Mouse (Mus musculus) layer of hippocampus, postnatal 14 days (tissue): ENCODE data around the gene Bbox1. TPM values are rescaled to one million over a fixed set of nuclear protein-coding genes. Genes with fewer than 3 reads are reported as not detected.

Experiments
- DNase-seq, 2 experiments: peaks; one replicate each; pipeline ENCODE4 v3.0.0; 2021 to 2022; ENCODE audit warnings: low spot score in 2 of 2, mixed read lengths in 1 of 2
- long read RNA-seq, 2 experiments: library from polyadenylated mRNA; stranded (forward); transcript quantifications; one replicate each; pipeline ENCODE4 v2.0.0; 2021
- total RNA-seq, 2 experiments: library from RNA; stranded (reverse); gene quantifications; 2 replicates each; pipeline ENCODE4 v1.2.3; 2021

Gene Bbox1
- total RNA-seq = 1 to 10 TPM; 1.1 to 1.3 TPM
- long read RNA-seq, experiment 1, partial matches to known transcripts = 0 of 2 reads
- long read RNA-seq, experiment 1, other reads (novel, unspliced or antisense) = 2 of 2 reads
- long read RNA-seq, experiment 2, partial matches to known transcripts = 0 of 4 reads
- long read RNA-seq, experiment 2, other reads (novel, unspliced or antisense) = 4 of 4 reads

DNA sequence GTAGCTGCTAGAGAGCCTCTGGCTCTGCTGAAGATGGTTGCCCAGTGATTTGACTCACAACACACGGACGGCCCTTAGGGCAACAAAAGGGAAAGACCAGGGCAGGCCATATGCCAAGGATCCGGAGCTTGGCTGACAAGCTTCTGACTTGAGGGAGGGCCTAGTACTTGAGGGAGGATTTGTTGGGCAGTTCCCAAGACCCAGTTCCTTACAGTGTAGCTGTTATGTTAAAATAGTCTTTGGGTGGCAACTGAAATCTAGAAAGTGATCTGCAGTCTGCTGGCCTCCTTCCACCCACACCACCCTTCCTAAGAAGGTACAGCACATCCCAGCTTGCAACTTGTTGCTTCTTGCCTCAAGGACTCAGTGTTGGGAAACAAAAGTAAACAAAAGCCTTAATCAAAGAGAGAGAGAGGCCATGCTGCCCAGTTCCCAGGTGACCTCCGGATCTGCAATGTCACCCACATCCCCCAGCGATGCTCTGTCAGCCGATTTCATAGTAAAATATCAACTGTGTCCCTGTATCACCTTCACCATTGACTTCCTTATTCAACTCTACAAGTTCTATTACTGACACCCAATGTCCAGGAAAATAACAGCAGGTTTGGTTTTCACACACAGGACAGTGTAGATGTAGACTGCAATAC, at the start of gene Bbox1:
TSS of gene Bbox1 (minus strand) at position 52 of the 647 bp plus-strand sequence.
- no peak for DNase-seq

DNA sequence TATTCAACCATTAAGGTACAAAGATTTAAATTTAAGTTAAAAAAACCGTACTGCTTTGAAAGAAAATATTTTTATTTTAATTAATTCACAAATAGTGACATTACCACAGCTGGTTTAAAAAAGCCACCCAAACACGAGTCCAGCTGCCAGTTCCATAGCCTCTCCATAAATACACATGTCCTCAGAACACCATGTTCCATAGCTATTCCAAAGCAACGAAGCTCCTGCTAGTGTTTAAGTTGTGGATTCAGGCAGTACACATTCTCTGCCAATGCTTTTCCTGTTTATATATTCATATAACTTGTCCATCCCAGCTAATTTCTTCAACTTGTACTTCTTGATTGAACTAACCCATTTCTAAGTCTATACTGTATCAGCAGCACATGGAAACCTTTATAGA, 49.5 kb upstream of the Bbox1 start:
- no peak for DNase-seq

DNA sequence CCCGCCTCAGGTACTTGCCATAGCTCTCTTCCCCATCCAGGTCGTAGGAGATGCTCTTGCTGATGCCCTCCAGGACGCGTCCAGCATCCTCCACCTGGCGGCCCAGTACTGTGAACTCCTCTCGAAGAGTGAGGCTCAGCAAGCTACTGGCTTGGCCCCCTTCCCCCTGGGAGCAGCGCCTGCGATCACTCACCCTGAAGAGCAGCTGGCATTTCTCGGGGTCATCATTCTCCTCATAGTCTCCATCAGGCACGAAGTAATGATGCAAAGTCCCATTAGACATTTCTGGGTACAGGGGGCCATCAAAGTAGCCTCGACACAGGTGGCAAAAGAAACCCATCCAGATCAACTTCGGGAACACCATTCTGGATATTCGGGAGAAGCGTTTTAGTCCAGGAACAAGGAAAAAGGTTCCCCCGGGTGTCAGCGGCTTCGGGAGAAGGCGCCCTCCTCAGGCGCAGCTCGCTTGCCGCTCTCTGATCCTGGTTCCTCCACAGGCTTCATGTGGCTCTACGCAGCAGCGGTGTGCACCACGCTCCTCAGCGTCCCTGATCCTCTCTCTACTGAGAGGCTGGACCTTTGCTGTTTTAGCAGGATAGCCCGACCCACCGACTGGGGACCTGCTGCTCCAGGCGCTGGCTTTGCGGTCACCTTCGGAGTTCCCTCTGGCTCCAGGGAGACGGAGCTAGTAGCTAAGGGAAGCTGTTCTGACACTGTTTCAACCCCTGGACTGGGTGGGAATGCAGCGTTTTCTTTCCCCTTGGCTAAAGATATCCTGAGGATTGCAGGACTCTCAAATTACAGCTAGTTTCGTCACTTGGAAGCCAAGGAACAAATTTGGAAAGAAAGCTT, 48.3 kb upstream of the Bbox1 start, which contains the start of gene Fibin:
TSS of gene Fibin (minus strand) at position 752 of the 852 bp plus-strand sequence.
- DNase-seq = peak; percentile 26 to 41

DNA sequence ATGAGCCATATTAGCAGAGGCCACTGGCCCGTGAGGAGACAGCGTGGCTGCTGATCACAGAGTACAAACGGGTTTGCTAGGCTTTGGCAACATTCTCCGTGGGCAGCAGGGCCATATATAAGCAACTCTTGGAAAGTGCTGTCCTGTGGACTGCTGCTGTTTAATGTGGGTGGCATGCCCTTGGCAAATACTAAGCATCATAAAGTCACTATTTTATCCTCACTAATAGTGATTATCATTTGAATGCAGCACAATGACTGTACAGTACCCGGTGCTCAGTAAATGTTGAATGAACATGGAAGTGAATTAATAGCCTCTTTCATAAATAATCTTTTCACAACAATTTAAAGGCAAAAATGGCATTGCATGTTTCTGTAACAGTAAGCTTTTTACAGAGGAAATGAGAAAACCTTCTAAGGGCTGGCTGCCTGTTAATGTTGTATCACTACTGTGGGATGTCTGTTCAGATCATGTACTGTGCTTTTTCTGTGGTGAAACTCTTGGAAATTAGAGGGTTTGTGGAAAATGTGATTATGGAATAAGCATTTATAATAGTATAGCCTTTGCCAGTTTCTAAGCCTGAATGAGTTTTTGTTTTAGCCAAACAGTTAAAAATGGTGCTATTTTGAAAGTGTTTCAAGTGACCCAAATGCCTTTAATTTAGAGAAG, 39.1 kb upstream of the Bbox1 start:
- DNase-seq = no peak

DNA sequence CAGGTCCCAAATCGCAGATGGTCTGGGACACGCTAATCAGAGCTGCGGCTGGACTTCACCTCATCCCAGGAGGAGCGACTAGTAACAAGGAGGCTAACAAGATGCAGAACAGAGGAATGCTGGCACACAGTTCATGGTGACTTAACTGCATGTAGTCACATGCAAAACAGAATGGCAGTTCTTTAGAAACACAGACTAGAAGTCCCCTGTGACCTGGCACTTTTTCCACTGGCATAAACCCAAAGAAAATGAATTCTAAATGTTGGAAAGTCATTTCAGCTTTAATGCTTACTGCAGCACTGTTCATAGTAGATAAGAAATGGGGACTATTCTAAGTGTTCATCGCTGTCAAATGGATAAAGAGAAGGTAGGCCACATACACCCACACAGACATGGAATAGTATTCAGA, 37.5 kb upstream of the Bbox1 start:
- DNase-seq = no peak

DNA sequence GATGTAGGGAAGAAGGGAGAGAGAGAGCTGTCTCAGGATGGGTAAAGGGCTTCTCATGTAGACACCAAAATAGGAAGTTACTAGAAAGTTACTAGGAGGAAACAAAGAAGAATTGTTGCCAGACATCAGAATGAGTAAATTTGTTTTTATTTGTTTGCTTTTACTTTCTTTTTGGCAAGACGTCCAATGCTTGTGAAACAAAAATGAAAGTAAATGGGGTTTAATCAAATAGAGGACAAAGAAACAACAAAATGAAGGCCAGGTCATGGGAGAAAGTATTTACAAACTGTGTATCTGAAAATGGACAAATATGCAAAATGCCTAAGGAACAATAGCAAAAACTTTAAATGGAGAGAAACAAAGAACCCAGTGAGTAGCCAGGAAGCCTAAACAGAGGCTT, 37.0 kb upstream of the Bbox1 start:
- no peak for DNase-seq

DNA sequence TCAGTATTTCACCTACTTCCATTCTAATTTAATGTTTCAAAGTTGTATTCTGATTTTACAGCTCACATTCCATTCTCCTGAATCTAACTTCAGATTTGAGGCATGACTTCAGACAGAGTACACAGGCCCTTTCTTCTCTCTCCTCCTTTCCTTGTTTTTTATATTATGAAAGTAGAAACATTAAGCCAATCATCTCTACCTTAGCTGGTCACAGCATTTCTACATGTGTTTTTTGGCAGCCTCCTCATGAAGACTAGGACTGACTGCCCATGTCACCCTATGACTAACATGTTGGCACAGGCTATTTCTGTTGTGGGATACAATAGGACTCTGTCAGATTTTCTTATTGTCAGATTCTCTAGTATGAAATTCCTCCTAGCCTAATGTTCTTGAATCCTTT, 14.6 kb upstream of the Bbox1 start:
- DNase-seq = no peak

DNA sequence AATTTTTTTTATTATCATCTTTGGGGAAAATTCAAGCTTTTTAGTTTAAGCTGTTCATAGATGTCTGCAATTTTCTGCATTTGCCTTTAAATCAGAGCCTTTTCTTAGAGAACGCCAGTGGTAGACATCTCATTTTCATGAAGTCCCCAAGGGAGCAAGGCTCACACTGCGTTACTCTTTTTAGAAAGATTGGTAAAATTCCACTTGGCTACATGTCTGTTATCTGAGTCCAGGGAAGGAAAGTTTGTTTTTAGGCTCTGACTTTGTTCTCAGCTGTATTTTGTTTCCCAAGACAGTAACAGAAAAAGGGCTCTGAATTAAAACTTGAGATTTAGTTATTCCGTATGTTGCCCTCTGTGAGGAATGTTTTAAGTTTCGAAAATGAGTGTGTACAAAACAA, 5.6 kb upstream of the Bbox1 start:
- no peak for DNase-seq

DNA sequence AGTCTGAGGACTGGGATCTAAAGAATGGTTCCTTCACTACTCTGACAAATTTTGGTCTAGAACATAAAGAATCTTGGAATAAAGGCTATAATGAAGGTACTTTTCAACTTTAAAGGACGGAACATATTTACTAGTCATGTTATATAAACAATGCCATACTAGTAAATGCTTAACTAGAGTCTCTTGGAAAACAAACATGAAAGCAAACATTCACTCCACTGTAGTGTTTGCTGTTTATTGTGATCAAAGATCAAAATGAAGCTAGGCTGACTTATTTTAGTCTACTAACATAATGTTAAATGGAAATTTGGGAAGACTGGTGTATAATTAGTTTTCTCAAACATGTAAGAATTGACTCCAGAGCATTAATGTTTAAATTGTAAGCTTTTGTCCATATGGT, 4.9 kb upstream of the Bbox1 start:
- DNase-seq = no peak

DNA sequence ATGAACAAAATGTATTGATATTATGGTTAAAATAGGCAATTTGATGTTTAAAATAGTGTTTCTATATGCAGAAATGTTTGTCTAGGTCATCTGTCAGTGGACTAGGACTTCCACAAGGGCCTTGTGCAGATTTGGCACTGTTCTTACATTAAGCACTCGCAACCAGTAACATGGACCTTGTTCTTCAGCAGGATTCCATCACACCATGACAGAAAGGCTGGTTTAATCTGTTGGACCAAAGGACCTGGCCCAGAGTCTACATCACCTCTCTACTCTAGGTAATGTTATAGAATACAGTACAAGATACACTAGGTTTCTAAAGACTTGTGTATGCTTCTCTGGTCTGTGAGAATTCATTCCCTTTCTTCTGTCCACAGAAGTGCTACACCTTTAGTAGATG, 4.4 kb upstream of the Bbox1 start:
- no peak for DNase-seq

DNA sequence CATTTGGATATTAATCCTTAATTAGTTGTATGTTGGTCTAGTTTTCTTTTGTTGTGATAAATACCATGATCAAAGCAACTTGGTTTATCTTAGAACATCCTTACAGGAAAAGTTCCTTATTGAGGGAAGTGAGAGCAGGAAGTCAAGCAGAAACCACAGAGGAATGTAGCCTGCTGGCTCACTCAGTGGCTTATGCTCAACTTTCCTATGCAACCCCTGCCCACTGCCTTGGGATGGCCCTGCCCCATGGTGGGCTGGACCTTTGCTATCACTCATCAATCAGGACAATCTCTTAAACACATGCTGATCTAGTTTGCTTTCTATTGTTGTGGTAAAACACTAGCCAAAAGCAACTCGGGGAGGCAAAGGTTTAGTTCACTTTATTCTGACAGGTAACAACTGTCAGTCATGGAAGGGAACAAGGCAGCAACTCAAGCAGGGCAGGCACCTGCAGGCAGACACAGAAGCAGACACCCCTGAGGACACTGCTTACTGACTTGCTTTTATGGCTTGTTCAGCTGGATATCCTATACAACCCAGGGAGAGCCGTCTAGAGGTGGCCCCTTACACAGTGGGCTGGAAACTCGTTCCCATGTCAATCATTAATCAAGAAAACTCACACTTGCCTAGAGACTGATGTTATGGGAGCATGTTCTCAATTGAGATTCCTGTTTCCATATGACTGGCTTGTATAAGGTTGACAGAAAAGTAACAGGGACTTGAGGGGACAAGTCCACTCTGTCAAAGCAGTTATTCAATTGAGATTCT, 1.9 kb upstream of the Bbox1 start:
- DNase-seq = no peak

DNA sequence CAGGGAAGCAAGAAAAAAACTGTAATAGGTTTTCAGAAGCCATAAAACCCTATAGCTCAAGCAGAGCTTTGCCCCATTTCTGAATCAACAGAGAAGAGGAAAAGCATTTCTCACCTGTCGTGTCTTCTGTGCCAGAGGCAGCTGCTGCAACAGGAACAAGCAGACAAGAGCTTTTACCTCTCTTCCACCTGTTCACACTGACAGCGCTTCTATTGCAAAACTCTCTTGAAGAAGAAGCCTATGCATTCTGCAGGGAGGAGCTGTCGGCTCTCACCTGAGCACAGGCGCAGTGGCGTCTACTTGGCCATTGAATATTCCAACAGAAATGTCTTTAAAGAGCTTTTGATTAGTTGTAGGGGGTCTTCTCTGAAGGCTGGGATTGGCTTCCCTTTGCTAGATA, 286 bp downstream of the Bbox1 start:
- DNase-seq = no peak

DNA sequence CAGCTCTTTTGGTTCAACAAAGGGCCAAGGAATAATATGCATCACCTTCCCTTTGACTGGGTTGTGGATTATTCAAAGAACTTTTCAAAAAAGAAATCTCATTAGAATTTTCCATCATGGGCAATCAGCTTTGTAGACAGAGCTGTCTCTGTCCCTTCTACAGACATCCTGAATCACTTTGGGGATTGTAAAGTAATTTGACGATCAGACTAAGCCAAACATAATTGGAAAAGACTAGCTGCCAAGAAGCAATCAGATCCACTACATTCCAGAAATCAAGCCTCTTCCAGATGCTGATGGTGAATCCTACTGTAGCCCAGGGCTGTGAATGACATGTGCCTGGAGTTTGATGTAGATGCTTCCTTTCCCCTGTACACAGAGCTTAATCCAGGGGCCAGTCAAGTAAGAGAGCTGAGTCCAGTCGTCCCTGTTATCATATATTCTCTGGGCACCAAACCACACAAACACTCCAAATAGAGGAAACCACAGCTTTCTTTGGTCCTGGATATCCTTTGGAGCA, 995 bp downstream of the Bbox1 start:
- DNase-seq = no peak

DNA sequence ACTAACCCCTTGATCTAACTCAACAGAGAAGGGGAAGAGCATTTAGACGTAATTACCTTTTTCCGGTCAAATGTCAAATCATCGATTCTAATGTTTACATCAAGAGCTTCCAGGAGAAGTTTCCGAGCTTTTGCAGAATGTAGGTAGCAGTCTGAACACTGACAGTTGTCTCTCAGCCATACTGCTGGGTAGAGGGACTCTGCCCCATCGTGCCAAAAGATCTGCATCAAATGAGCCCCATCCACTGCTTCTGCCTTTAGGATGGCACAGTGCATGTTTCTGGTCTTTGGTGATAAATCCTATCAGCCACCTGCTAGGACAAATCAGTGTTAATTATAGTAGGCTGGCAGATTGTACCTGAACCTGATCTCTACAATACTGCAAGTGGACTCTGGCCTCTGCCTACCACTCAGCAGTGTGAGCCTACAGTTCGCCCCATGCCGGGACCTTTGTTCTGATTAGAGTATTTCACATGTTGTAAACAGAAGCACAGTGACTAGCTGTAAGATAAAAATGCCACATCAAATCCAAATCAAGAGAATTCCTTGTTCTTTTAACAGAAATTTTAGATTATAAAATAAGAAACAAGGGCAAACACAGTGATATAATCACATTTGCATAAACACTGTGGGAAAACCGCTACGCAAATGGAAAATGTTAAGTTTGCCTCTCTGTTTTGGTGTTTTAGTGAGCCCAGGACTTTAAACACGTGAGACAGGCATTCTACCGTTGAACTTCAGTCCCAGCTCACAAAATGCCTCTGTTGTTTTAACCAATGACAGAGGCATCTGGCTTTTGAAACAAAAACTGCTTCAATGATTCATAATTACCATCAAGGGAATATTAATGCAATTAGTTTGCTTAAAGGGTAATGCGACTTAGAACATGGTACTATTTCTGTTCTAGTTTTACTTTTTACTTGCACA, 8.7 kb downstream of the Bbox1 start:
- DNase-seq = no peak

DNA sequence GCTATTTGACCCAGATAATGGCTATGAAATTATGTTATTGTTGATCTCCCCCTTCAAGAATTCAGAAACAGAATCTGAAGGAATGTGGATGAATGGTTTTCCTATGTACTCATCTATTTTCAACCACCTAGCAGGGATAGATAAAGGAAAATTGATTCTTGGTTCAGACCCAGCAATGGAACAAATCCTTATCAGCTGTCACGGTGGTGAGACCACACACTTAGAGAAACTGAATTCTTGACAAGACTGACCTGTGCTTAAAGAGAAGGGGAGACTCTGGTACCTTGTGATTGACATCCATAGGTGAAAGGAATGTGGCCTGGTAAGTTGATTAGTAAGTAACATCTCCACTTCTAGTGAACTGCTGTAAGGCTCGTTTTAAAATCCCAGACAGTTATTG, 12.1 kb downstream of the Bbox1 start:
- DNase-seq = no peak

DNA sequence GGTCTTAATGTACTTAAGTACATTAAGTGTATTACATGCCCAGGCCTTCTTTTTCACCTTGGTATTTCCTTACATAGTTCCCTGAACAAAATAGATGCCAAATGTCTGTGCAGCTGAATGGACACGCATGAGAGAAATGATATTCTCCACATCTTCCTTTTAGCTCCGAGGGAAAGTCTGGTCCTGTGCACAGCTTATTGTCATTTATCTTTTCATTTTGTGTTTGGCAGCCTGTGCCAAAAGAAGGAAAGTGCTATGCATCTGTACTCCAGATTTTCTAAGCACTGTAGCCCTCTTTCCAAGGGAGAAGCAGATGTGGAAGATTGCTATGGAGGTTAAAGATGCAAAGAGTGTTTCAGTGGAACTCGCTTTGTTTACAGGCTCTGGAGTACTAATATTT, 13.0 kb downstream of the Bbox1 start:
- DNase-seq = no peak

DNA sequence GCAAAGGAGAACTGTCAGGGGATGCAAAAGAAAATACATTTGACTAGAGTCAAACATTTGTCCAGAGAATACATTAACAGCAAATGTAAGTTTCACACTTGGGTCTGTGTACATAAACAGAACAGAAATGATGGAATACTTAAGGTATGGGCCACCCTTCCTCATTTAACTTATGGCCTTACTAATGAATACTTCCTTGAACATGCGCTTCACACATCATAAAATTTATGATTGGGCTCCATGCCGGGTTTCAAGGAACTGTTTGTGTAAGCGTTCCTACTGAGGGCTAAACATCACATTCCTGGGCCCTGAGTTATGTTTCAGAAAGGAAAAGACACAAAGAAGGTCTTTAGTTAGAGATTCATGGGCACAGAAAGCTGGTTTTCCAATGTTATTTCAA, 19.4 kb downstream of the Bbox1 start:
- DNase-seq = no peak

DNA sequence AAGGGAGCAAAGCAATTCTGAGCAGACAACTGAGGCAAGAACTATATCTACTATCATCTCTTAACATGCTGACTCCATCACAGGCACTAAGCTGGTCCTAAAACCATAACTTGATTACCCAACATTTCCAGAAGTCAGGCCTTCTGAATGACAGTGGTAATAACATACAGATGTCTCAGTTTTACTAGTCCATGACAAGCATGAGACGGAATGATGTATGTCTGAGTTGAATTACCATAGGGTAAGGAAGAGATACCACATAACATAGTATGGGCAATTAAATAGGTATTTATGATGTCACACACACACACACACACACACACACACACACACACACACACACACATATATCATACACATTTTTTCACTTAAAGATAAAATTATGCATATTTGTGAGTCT, 26.4 kb downstream of the Bbox1 start:
- DNase-seq = no peak

DNA sequence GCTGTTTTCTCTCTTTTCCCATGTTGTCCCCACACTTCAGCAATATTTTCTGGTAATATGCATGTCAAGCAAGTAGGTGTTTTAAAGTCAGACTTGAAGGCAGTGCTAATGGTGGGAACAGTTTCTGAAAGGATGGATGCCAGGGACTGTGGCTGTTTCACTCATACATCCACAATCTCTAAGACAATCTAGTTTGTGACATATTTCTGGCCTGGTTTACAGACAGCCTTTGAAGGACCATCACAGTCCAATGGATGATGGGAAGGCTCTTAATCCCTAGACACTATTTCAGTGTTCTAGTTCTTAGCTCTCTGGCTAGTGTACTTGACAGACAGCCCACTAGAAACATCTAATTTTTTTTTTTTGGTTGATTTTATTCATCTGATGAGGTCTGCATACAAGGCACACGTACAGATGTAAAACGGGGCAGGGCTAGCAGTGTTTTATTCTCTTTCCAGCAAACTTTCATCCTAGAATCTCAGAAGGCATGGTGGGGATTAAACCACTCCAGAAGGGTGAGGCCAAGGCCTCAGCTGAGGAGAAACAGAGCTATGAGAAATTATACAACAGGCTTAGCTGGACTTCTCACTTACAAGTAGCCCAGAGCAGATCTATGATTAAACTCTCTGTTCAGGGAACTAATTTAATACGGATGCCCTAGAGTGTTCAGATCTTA, 28.4 kb downstream of the Bbox1 start:
- no peak for DNase-seq
